Mouse (Mus musculus): ENCODE results near the gene Specc1l. TPM values are rescaled to one million over a fixed set of nuclear protein-coding genes. Genes with fewer than 3 reads are reported as not detected.
"Not testable (repeated sequence)": the region's sequence is repeated elsewhere in the genome, so short reads cannot be mapped to it uniquely, and the experiment has no call there.

Gene Specc1l
- polyA plus RNA-seq, 1 experiment from 2014 or later = 20.4 TPM

GRCm38 (mm10) chr10:75334175-75334574, 122.3 kb downstream of the Specc1l start:
- Histone ChIP-seq H3K4me3 (ENCODE audit: low read length) (no peak overlapping the region), H3K4me2 (ENCODE audit: low read depth, low read length) (no peak overlapping the region)
- ATAC-seq (replicated peaks; ENCODE audit: extremely low read depth, insufficient read depth, low FRiP score) = no peak

GRCm38 (mm10) chr10:75335075-75335474, 123.2 kb downstream of the Specc1l start:
- WGBS = 62% methylated on average over 6 of the region's 6 CpGs

More at GRCm38 (mm10) chr10:75334175-75334574, 122.3 kb downstream of the Specc1l start:
- H3K27ac ChIP-seq (ENCODE audit: low read length) = no peak overlapping the region
- H3K36me3 ChIP-seq (ENCODE audit: control insufficient read depth, insufficient read depth) = 0 out of 2 replicates have a peak, but pooled peaks cover 6% of the 10 kb centered on the region
- no peak overlapping the region for H3K9ac ChIP-seq (ENCODE audit: low read length)
- H3K27me3 ChIP-seq (ENCODE audit: control insufficient read depth, insufficient read depth, low read length) = no peaks in the 10 kb centered on the region
- 56% methylated on average over 7 of the region's 7 CpGs for WGBS
- H3K4me1 ChIP-seq (ENCODE audit: control insufficient read depth, insufficient read depth, low read length) = no peaks in the 10 kb centered on the region
- H3K9me3 ChIP-seq (replicated peaks; ENCODE audit: control insufficient read depth, low read length) = no peaks in the 10 kb centered on the region

DNA sequence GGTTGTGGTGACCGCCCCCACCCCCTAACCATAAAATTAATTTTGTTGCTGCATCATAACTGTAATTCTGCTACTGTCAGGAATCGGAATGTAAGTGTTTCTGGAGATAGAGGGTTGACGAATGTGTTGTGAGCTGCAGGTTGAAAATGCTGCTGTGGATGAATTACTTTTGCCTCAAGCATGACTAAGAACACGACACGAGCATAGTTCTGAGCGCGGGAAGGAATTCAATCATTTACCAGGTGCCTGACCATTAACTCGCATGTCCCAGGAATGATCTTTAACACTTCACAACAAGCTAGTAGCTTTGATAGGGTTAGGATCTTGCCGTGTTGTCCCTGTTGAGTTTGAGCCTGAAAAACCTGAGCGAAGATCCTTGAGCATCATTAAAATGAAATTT, 125.4 kb downstream of the Specc1l start:
- 79% methylated on average over 10 of the region's 10 CpGs for WGBS

More at GRCm38 (mm10) chr10:75335075-75335474, 123.2 kb downstream of the Specc1l start:
- no peaks in the 10 kb centered on the region for H3K27me3 ChIP-seq (ENCODE audit: control insufficient read depth, insufficient read depth, low read length)
- 0 out of 2 replicates have a peak, but pooled peaks cover 6% of the 10 kb centered on the region for H3K36me3 ChIP-seq (ENCODE audit: control insufficient read depth, insufficient read depth)
- no peak overlapping the region for H3K4me2 ChIP-seq (ENCODE audit: low read depth, low read length)
- H3K27ac ChIP-seq (ENCODE audit: low read length) = no peak overlapping the region
- no peaks in the 10 kb centered on the region for H3K9me3 ChIP-seq (replicated peaks; ENCODE audit: control insufficient read depth, low read length)
- H3K4me3 ChIP-seq (ENCODE audit: low read length) = no peak overlapping the region
- H3K4me1 ChIP-seq (ENCODE audit: control insufficient read depth, insufficient read depth, low read length) = no peaks in the 10 kb centered on the region
- H3K9ac ChIP-seq (ENCODE audit: low read length) = no peak overlapping the region
- ATAC-seq (replicated peaks; ENCODE audit: extremely low read depth, insufficient read depth, low FRiP score) = no peak

GRCm38 (mm10) chr10:75338852-75339251, 127.0 kb downstream of the Specc1l start:
- 72% methylated on average over 5 of the region's 5 CpGs for WGBS
- no peaks in the 10 kb centered on the region for H3K27me3 ChIP-seq (ENCODE audit: control insufficient read depth, insufficient read depth, low read length)
- ATAC-seq (replicated peaks; ENCODE audit: extremely low read depth, insufficient read depth, low FRiP score) = no peak
- no peak overlapping the region for H3K27ac ChIP-seq (ENCODE audit: low read length)
- H3K36me3 ChIP-seq (ENCODE audit: control insufficient read depth, insufficient read depth) = no peaks in the 10 kb centered on the region
- H3K9me3 ChIP-seq (replicated peaks; ENCODE audit: control insufficient read depth, low read length) = no peaks in the 10 kb centered on the region
- H3K9ac ChIP-seq (ENCODE audit: low read length) = no peak overlapping the region
- H3K4me3 ChIP-seq (ENCODE audit: low read length) = no peak overlapping the region
- no peak overlapping the region for H3K4me2 ChIP-seq (ENCODE audit: low read depth, low read length)
- no peaks in the 10 kb centered on the region for H3K4me1 ChIP-seq (ENCODE audit: control insufficient read depth, insufficient read depth, low read length)

More for the DNA sequence above, 125.4 kb downstream of the Specc1l start:
- Histone ChIP-seq H3K4me3 (ENCODE audit: low read length) (no peak overlapping the region), H3K4me1 (ENCODE audit: control insufficient read depth, insufficient read depth, low read length) (no peaks in the 10 kb centered on the region), H3K9ac (ENCODE audit: low read length) (no peak overlapping the region), H3K27me3 (ENCODE audit: control insufficient read depth, insufficient read depth, low read length) (no peaks in the 10 kb centered on the region), H3K4me2 (ENCODE audit: low read depth, low read length) (no peak overlapping the region), H3K9me3 (replicated peaks; ENCODE audit: control insufficient read depth, low read length) (no peaks in the 10 kb centered on the region), H3K36me3 (ENCODE audit: control insufficient read depth, insufficient read depth) (0 out of 2 replicates have a peak, but pooled peaks cover 3% of the 10 kb centered on the region), H3K27ac (ENCODE audit: low read length) (no peak overlapping the region)
- no peak for ATAC-seq (replicated peaks; ENCODE audit: extremely low read depth, insufficient read depth, low FRiP score)

- ATAC-seq (replicated peaks; ENCODE audit: extremely low read depth, insufficient read depth, low FRiP score) = no peak
- Histone ChIP-seq H3K4me2 (ENCODE audit: low read depth, low read length) (no peak overlapping the region), H3K9me3 (replicated peaks; ENCODE audit: control insufficient read depth, low read length) (no peaks in the 10 kb centered on the region), H3K4me1 (ENCODE audit: control insufficient read depth, insufficient read depth, low read length) (no peaks in the 10 kb centered on the region), H3K4me3 (ENCODE audit: low read length) (no peak overlapping the region), H3K27me3 (ENCODE audit: control insufficient read depth, insufficient read depth, low read length) (no peaks in the 10 kb centered on the region), H3K27ac (ENCODE audit: low read length) (no peak overlapping the region), H3K36me3 (ENCODE audit: control insufficient read depth, insufficient read depth) (no peaks in the 10 kb centered on the region), H3K9ac (ENCODE audit: low read length) (no peak overlapping the region)
- 76% methylated on average over 7 of the region's 7 CpGs for WGBS
Measured at GRCm38 (mm10) chr10:75339377-75339776, 127.5 kb downstream of the Specc1l start.

GRCm38 (mm10) chr10:75341936-75342335, 130.1 kb downstream of the Specc1l start:
- Histone ChIP-seq H3K4me3 (ENCODE audit: low read length) (no peak overlapping the region), H3K27me3 (ENCODE audit: control insufficient read depth, insufficient read depth, low read length) (no peaks in the 10 kb centered on the region), H3K9me3 (replicated peaks; ENCODE audit: control insufficient read depth, low read length) (peaks cover 6% of the 10 kb centered on the region; the same call in 1 of the 2 replicates), H3K4me2 (ENCODE audit: low read depth, low read length) (no peak overlapping the region), H3K4me1 (ENCODE audit: control insufficient read depth, insufficient read depth, low read length) (peaks cover 8% of the 10 kb centered on the region), H3K9ac (ENCODE audit: low read length) (no peak overlapping the region), H3K27ac (ENCODE audit: low read length) (no peak overlapping the region), H3K36me3 (ENCODE audit: control insufficient read depth, insufficient read depth) (no peaks in the 10 kb centered on the region)
- ATAC-seq (replicated peaks; ENCODE audit: extremely low read depth, insufficient read depth, low FRiP score) = no peak
- WGBS = 31% methylated on average over 8 of the region's 8 CpGs

DNA sequence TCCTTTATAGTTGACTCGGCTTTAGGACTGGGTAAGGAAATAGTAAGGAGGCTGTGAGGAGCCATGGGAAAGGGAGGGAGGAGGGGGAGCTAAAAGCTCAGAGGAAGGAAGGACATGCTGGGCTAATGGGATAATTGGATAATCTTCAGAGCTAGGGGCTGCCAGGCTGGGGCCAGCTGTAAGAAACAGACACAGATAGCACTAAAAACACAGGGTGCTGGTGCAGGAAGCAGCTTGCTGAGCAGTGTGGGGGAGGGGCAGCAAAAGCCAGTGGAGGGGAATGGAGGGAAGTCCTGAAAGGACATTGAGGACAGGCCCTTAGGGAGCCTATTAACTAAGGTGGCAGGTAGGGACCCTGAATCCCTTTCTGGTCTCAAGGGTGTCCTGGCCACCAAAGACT, 132.7 kb downstream of the Specc1l start:
- WGBS = 40% methylated on average over 1 of the region's 1 CpGs
- H3K9me3 ChIP-seq (replicated peaks; ENCODE audit: control insufficient read depth, low read length); H3K27me3 ChIP-seq (ENCODE audit: control insufficient read depth, insufficient read depth, low read length); ATAC-seq (replicated peaks; ENCODE audit: extremely low read depth, insufficient read depth, low FRiP score); H3K4me2 ChIP-seq (ENCODE audit: low read depth, low read length); H3K4me1 ChIP-seq (ENCODE audit: control insufficient read depth, insufficient read depth, low read length); H3K36me3 ChIP-seq (ENCODE audit: control insufficient read depth, insufficient read depth); H3K9ac ChIP-seq (ENCODE audit: low read length); H3K4me3 ChIP-seq (ENCODE audit: low read length): not testable (repeated sequence)
- peak overlapping the region; percentile 54 for H3K27ac ChIP-seq (ENCODE audit: low read length)

- Histone ChIP-seq H3K9me3 (replicated peaks; ENCODE audit: control insufficient read depth, low read length) (peaks cover 6% of the 10 kb centered on the region; the same call in 1 of the 2 replicates), H3K9ac (ENCODE audit: low read length) (no peak overlapping the region), H3K4me1 (ENCODE audit: control insufficient read depth, insufficient read depth, low read length) (peaks cover 8% of the 10 kb centered on the region), H3K4me3 (ENCODE audit: low read length) (no peak overlapping the region), H3K36me3 (ENCODE audit: control insufficient read depth, insufficient read depth) (no peaks in the 10 kb centered on the region), H3K27ac (ENCODE audit: low read length) (peak overlapping the region; percentile 54), H3K27me3 (ENCODE audit: control insufficient read depth, insufficient read depth, low read length) (no peaks in the 10 kb centered on the region), H3K4me2 (ENCODE audit: low read depth, low read length) (no peak overlapping the region)
- WGBS = 15% methylated on average over 2 of the region's 2 CpGs
- ATAC-seq (replicated peaks; ENCODE audit: extremely low read depth, insufficient read depth, low FRiP score) = no peak
Measured at GRCm38 (mm10) chr10:75345265-75345664, 133.4 kb downstream of the Specc1l start.

DNA sequence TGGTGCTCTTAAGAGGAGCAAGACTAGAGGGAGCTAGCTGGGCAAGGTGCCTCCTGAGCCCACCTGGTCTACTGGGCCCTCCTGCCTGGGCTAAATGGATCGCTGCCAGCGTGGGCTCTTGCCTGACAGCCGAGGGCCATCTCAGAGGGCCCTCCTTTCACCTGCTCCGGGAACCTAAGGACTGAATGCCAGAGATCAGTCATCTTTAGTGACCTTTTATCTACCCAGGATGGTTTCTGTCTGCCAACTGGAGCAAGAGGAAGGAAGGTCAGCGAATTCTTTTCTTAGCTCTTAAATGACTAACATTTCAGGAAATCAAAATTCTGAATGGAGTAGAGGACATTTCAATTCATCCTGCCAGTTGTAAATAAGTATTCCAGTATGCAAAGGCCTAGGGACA, 138.7 kb downstream of the Specc1l start:
- no peak for ATAC-seq (replicated peaks; ENCODE audit: extremely low read depth, insufficient read depth, low FRiP score)
- peaks cover 5% of the 10 kb centered on the region; the same call in 1 of the 2 replicates for H3K4me1 ChIP-seq (ENCODE audit: control insufficient read depth, insufficient read depth, low read length)
- 58% methylated on average over 5 of the region's 5 CpGs for WGBS
- no peak overlapping the region for H3K4me2 ChIP-seq (ENCODE audit: low read depth, low read length)
- H3K27me3 ChIP-seq (ENCODE audit: control insufficient read depth, insufficient read depth, low read length) = no peaks in the 10 kb centered on the region
- no peaks in the 10 kb centered on the region for H3K36me3 ChIP-seq (ENCODE audit: control insufficient read depth, insufficient read depth)
- peaks cover 6% of the 10 kb centered on the region; the same call in 1 of the 2 replicates for H3K9me3 ChIP-seq (replicated peaks; ENCODE audit: control insufficient read depth, low read length)
- H3K27ac ChIP-seq (ENCODE audit: low read length) = no peak overlapping the region
- no peak overlapping the region for H3K4me3 ChIP-seq (ENCODE audit: low read length)
- H3K9ac ChIP-seq (ENCODE audit: low read length) = no peak overlapping the region

Data from heart, embryonic 16.5 days (tissue).